Mouse (Mus musculus) cerebellum, adult 18-20 months (tissue): ENCODE measurements at regions not wholly inside any gene's neighbourhood (a gene's known extent, or its start where the extent isn't known, plus 50 kb on each side); places are given as distances from the start of the nearest gene placed in this dataset.
A peak's percentile ranks its signal among the peaks of the same experiment; 100 is the strongest.

Source experiments
- DNase-seq, 2 experiments: peaks; one replicate each; pipeline ENCODE4 v3.0.0; 2021

DNA sequence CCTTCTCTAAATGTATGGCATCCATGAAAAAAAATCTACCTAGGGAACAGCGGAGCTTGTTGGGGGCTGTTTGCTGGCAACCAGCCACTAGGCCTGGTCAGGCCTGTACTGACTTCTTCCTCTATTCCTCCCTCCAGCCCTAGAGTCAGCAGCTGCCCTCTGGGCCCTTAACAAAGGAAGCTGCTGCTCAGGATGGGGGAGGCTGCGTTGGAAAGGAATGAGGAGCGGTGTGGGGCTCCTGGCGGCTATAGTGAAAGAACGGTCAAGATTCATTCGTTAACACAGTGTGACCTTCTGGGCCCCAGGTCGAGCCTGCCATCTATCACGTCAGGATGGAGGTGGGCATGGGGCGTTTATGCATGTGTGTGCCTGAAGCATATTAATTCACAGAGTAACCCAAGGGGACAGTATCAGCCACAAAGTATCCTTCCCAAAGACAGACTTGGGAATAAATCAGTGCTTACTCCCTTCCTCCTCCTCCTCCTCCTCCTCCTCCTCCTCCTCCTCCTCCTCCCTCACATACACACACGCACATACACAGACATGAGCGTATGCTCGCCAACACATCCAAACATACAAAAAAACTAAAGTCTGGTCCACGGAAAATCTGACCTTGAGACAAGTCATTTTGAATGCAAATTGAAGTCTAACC, 202.6 kb downstream of the Sox11 start:
- DNase-seq, result no peak

DNA sequence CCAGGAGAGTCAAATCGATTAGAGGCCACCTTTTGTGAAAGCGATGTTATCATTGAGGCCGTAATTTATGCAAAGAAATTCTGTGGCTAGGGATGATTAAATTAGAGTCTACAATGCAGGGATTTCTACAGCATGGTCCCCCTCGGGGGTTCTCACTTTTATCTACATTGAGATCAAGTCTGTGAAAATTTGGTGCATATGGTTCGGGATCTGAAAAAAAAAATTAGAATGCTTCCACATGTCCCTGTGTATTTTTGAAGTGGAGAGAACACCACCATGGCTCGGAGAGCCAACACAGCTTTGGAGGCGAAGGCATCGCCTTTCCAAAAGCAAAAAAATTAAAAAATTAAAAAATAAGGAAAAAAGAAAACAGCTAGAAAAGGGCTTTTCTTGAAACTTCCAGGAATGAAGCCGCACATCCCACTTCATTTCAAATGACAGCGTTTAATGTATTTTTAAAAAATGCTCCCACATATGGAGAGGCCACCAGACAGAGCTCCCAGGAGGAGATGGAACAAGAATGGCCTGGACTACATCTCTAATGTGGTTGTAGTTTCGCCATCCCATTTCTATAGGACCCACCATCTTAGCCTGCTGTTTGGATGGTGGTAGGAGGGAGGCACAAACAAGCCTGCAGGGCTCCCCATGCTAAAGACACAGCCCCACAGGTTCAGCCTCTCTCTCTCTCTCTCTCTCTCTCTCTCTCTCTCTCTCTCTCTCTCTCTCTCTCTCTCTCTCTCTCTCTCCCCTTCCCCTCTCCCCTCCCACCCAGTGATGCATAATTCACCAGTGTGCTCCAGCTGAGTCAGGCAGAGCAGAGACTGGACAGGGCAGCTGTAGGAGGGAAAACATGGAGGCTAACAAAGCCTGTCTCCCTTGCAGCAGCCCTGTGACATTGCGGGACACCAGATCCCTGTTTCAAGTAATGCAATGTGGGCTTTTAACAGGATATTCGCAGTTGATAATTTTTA, 203.4 kb downstream of the Sox11 start:
- no peak for DNase-seq

DNA sequence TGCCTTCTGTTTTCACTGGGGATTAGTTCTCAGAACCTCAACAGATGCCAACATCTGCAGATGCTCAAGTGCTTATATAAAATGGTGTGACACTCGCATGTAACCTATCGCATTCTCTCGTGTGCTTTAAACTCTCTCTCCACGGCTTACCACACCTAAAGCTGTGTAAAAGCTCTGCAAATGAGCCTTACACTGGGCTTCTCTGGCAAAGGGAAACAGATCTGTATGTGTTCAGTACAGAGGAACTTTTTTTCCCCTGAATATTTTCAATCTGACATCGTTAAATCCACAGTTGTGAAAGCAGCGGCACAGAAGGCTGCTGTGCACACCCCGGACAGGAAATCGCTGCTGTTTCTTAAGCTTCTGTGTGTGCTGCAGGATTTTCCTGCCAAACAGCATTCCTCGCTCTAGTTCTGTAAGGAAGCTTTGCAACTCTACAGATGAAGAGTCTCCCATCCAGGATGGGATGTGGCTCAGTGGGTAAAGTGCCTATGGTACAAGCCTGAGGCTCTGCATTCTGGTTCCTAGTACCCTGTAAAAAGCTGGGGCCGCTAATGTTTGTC, 206.3 kb downstream of the Sox11 start:
- no peak for DNase-seq

DNA sequence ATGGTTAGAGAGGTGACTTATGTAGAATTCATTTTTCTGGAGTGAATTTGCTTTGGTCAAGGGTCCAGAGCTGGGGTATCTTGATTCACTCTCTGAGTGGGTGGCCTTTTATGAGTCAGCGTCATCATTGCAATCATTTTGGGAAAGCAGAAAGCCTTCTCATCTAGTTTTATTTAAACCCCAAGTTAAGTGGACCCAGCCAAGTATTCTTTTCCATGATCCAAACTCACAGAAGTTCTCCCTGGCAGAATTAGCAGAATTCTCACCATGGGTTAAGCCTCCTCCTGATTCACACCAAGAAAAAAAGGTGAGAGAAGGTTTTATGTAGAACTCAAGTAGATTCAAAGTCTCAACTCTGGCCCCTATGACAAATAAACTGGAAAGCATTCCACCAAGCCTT, 211.8 kb downstream of the Sox11 start:
- DNase-seq, result no peak

DNA sequence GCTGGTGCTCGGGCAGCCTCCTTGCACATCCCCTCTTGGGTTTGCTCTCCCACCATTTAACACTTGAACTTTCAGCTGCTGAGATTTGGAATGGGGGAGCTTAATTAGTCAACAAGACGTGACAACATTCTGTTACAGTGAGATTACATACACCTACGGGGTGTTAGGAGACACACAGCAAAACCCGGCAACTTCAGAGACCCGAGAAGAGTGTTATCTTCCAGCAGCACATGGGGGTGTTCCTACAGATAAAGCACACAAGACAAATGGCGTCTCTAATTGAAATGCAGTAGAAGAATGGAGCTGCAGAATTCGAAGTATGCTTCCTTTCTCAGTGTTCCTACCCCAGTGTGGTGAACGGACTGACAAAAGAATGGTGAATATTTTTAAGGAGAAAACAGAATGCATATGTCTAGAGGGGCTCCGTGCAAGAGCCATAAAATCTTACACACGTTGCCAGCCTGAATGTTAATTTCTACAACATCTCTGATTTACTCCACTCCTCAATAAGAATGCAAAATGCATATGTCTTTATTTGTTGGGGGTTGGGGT, 215.2 kb downstream of the Sox11 start:
- DNase-seq, result no peak

DNA sequence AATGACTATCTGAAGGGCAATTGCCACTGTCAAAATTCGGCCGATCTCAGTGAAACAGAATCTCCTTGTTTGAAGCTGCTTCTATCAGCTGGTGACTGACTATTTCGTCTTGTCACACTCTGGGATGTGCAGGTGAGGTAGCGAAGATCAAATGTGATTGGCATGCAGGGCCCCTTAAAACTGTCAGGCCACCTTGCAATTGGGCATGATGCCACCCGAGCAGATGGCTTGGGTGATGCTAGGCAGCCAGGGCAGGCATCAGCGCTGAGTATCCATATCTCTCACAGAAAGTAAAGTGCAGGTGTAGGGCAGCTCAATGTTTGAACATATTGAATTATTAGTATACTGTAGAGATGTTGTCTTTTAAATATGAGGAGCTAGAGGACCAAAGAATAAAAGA, 223.8 kb downstream of the Sox11 start:
- peak; percentile 44 to 45 for DNase-seq

DNA sequence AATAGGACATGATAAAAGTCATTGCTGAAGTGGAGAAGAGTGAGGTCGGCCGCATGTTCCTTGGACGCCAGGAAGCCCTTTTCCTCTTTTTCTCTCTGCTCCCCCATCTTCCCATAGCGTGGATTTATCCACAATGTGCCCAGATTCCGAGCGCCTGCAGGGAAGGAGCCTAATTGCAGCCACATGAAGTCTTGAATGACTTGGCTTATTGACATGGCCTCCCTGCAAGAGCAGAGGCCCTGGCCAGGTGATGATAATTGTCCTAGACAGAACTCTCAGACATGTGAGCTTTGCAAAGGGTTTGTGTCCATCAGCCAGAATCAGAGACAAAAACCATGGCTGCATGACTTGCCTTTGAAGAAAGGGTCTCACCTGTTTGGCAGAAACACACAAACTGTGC, 227.0 kb downstream of the Sox11 start:
- DNase-seq, result no peak

DNA sequence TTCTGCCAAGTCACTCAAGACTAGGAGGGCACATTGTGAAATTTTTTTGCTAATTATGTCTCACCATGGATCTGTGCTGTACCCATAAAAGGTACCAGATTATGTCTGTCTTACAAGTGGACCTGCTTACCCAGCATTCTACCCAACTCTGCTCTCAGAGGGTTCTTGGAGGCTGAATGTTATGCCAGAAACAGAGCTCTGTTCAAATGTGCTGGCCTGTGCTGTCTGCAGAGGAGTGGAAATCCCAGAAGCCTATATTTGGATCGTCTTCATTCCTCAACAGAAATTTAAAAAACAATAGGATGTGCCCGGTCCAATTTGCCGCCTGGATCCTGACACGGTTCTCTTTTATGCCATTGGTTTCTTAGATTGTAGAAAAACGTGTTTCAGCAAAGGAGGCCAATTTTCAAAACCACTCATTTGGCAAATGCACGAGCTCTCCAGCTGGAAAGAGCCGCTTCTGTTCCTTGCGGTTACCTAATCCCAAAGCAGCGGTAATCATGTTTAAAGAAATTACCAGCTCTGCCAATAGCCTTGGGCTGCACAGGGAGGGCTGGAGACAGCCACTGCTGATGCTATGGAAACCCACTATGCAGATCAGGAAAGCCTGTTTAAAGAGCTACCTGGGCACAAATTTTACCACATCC, 237.3 kb downstream of the Sox11 start:
- DNase-seq, result no peak

DNA sequence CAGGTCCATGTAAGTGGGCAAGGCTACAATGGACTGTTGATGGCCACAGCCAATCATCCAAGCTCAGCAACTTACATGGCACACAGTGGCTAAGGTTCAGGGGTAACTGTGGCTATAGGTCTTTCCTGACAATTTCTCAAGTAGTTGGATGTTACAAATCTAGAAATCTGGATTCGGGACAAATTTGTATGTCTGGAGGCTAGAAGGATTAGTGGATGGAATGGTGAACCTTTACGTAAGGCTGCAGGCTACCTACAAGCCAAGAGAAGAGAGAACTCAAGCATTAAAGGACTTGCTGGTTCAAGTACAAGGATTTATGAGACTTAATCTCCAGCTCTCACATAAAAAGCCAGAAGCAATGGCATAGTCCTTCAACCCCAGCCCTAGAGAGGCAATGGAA, 239.4 kb downstream of the Sox11 start:
- DNase-seq, result no peak

DNA sequence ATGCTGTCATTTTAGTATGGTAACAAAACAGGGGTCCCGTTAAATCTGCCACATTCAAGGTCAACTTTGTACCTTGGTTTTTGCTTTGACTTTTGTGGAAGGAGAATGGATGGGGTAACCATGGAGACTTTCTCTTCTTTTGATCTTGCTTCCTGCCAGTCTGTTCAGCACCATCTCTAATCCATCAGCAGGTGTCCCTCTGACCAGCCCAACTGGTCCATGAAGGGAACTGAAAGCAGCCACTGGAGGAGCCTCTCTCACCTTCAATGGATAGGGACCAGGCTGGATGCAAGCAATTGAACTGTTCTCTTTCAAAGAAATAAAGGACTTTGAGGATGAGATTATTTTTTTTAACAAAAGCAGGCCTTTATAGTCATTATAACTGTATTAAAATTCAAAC, 253.2 kb downstream of the Sox11 start:
- no peak for DNase-seq

DNA sequence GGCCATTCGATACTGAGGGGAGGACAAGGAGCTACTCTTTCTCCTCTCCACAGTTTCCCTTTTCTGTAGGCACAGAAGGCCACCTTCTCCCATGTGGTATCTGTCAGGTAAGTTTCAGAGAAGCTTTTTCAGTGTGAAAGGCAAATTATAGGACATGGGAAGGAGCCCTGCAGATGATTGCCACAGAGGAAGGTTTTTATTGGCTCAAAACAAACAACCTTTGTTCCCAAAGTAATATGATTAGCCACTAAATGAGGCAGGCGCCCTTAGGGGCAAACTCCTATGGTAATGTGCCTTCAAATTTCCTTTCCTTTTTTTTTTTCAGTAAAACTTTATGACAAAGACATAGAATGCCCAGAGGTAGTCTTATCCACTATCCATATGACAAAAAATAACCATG, 256.5 kb downstream of the Sox11 start:
- no peak for DNase-seq

DNA sequence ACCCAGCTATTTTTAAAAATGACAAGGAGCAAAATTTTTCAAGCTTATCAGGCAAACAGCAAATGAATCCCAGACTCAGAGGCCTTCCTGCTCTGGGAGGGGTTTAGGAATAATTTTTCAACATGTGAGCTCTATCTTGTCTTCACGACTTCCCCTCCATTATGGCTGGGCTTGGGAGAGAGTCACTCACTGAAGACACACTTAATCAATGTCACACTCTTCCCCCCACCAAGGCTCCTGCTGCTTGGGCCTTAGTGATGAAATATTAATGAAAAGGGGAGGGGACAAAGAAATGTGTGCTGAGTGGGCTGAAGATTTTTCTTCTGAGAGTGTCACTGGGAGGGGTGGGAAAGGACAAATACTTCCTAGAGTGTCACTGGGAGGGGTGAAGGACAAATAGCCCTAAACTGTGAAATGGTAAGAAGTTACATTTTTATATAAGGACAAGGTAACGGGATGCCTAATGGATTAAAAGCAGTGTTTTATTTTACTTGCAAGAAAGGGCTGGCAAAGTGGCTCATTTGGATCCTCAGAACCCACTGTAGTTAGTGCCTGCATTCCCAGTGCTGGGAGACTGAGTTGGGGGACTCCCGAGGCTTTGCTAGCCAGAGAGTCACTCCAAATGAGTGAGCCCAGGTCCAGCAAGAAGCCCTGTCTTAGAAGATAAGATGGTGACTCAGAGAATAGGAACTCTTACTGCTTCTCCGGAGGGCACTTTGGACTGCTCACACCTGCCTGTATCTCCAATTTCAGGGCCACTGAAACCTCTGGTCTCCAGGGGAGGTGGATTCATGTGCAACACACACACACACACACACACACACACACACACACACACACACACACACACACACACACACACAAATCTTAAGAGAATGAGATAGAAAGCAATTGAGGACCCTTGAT, 258.5 kb downstream of the Sox11 start:
- no peak for DNase-seq

DNA sequence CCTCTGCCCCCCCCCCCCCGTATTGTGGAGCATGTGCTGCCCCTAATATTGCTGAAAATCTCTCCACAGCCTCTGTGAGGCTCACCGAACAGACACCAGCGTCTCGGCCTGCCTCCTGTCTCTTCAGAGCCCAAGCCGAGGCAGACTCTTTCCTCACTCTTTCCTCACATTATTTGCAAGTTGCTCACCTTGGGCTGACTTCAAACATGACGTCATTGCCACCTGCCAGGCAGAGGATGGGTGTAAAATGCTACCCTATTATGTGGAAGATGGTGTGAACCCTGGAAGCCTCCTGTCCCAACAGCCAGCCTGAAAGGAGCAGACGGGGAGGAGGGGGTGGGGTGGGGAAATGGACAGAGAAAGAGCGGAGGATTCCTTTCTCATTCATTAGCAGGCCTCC, 259.3 kb downstream of the Sox11 start:
- no peak for DNase-seq

DNA sequence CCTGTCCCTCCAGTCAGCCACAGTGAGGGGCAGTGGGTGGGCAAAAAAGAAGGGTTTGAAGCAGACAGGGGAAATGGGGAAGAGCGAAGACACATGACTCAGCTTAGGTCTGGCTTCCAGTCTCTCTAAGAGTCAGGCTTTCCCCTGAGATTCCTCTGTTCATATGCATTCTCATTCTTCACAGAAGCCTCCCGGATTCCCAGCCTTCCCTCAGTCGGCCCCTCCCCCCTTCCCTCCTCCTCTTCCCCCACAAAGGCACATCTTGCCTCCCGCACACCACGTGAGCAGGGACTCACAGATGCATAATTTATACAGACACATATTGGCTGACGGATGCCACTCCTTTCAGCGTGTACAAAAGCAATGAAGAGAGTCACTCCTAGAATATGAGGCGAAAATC, 259.8 kb downstream of the Sox11 start:
- peak in 1 of 2 experiments; percentile 11 for DNase-seq

DNA sequence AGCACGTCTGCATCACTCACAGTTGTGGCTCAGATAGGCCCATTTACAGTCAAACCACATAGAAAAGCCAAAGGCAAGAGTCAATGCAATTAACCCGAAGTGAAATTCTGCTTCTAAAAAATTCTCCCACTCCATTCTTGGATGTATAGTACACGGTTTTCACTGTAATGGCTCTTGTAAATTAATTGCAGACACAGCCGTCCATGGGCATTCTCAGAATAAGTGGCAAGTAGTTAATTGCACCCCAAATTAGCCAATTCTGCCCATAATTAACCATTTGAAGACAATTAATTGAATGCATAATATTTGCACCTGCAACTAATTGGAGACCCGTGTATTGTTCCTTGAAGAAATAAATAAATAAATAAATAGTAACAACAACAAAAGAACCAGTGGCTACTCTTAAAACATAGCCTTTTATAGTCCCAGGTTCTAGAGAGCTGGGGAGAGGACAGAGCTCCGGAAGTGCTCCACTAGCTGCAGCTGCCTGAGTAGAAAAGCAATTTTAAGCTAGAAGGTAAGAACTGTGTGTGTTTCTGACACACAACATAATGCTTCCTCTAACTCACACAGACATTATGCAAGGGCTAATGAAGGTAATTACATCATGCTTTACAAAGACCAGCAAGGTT, 266.2 kb downstream of the Sox11 start:
- DNase-seq, result no peak

DNA sequence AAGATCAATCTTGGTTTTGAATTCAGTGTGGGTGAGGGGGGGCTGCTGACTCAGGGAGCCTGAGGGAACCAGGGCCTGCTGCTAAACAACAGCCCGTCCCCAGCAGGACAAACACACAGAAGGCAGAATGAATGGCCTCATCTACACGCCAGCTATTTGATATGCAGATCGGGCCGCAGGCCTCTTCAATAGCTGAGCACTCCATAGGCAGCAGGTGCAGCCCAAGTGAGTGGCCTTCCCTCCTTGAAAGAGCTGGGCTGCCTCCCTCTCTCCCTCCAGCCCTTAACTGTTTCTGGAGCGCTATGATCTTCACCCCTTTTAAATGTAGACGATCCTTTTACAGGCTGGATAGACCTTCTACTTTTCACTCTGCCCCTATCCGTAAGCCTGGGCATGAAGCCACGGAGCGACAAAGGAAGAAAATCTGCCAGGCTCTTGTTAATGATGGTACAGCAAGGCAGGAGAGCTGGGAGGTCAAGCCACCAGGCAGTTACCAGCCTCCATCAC, 277.3 kb downstream of the Sox11 start:
- no peak for DNase-seq

DNA sequence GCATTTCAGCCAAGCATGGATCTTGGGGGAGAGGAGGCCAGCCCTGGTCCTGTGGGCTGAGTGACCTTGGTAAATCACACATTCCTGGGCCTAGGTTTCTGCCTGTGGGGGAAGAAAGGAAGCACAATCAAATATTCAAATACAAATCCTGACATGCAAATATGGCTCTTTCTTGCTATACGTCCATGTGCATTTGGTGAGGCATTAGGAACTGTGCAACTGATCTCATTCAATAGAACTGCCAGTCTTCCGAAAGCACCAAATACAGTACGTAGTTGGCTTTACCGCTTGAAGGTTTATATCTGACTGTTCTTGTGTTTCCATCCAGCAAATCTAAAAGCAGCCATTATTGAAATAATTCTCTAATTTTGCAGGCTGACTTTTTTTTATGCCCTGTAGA, 278.9 kb downstream of the Sox11 start:
- DNase-seq, result no peak

DNA sequence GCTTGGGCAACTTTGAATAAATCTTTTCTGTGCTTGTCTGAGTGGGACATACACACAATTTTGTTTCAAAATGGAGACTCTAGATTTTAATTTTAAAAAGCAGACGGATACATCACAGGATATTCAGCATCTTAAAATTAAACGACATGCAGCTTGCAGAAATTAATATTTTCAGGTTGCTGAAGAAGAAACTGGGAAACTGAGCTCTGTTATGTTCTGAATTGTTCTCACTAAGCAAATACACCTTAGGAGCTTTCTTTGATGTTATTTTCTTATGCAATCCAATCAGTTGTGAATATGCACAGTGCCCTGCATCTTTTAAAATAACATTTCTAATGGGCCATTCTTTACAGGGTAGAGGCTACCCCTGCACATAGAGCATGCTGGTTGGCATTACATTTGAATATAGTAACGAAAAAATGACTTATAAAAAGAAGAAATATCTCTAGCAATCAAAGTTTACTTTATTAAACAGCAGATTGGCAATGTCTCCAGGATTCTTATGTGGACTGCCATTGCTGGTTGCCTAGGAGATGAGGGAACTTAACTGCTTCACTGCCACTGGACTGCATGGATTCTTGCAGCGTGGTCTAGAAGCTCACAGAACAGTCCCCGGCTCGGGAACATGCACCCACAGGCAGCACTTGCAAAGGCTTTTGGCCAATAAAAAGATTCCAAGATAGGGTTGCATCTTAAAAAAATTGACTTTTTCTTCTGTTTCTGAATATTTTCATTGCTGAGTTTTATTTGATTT, 279.7 kb downstream of the Sox11 start:
- DNase-seq, result no peak

DNA sequence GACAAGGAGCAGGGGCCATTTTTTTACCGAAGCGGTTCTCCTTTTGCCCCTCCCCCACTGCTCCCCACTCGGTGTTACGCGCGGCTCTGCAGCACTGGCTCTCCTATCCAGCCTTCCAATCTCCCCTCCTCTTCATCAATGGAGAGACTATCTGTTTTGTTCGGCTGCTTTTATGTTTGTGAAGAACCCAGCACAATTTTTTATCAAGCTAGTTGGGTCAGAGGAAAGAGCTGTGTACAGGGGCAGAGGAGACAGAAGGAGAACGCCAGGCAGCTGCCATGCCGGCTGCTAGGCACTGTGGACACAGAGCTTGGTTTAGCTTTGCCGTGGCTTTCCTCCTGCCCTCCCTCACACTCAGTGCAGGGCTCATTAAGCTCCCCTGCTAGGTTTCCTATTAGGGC, 280.3 kb downstream of the Sox11 start:
- peak; percentile 9 to 16 for DNase-seq

DNA sequence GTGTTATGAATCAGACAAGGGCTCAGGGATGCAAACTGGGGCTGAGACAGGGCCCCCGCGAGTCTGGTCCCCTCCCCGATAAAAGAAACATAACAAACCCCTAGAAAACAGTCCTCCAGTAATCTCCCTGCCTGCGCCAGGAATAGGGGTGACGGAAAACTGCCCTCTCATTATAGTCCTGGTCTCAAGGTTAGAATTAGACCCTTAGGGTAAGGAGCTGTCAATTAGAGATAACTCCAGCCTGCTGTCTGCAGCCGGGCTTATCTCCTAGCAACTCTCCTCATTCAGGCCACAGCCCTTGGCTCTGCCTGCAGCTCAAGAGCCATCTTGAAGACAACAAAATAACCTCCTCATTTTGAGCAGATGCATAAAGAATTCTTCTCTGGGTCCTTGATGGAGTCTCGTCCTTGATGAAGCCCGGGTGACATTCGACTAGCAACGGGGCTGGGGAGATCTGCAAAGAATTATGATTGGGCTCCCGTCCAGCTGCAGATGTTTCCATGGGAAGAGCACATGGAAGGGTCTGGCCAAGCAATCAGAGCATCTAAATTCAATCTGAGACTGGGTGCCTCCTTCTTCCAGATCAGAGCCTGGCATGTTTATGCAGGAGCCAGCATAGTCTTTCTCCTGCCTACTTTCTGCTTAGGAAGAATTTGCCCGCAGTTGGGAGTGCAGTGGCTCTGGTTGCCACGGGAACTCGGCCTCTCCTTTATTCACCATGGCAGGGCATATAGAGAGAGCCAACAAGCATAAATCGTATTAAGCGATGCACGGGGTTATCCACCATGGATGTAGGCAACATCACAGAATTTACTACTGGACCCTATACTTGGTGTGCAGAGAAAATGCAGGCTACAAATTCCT, 281.2 kb downstream of the Sox11 start:
- DNase-seq, result no peak
